Mouse (Mus musculus) embryonic facial prominence, embryonic 11.5 days (tissue): ENCODE results near the gene Dao. TPM values are rescaled to one million over a fixed set of nuclear protein-coding genes. Genes with fewer than 3 reads are reported as not detected.

ENCODE experiments used
- ATAC-seq: fragments of 200-750 bp; cut with Nextera tagmentation; replicated peaks from 2 replicates; pipeline ENCODE4 v1.8.0; 2017; ENCODE audit warnings: low read depth; ENCODE audit not compliant: insufficient number of reproducible peaks, low FRiP score, low TSS enrichment
- DNase-seq: peaks from one replicate; pipeline ENCODE4 v3.0.0-alpha.2; 2015; ENCODE audit warnings: low spot score
- H3K27ac ChIP-seq: fragments of 300-500 bp; sonication (generic); replicated peaks from 2 replicates; pipeline ENCODE4 v1.5.1; 2014; ENCODE audit warnings: mild to moderate bottlenecking, low read depth, low read length, control low read depth
- H3K27me3 ChIP-seq: fragments of 300-500 bp; sonication (generic); 2 replicates; pipeline ENCODE4 v1.6.1; 2014; ENCODE audit warnings: mild to moderate bottlenecking, low read length, moderate library complexity, mixed read lengths; ENCODE audit not compliant: control insufficient read depth, insufficient read depth
- H3K36me3 ChIP-seq: fragments of 300-500 bp; sonication (generic); replicated peaks from 2 replicates; pipeline ENCODE4 v1.6.1; 2014; ENCODE audit warnings: low read depth, mild to moderate bottlenecking, low read length, moderate library complexity, mixed read lengths; ENCODE audit not compliant: control insufficient read depth, insufficient read depth
- H3K4me1 ChIP-seq: fragments of 300-500 bp; sonication (generic); 2 replicates; pipeline ENCODE4 v1.6.1; 2014; ENCODE audit warnings: low read length, mixed read lengths; ENCODE audit not compliant: control insufficient read depth, insufficient read depth
- H3K4me2 ChIP-seq: fragments of 300-500 bp; sonication (generic); 2 replicates; pipeline ENCODE4 v1.6.1; 2014; ENCODE audit warnings: low read depth, mild to moderate bottlenecking, control low read depth, low read length, moderate library complexity
- H3K4me3 ChIP-seq: fragments of 300-500 bp; sonication (generic); 2 replicates; pipeline ENCODE4 v1.5.1; 2014; ENCODE audit warnings: low read depth, low read length, control low read depth
- H3K9ac ChIP-seq: fragments of 300-500 bp; sonication (generic); replicated peaks from 2 replicates; pipeline ENCODE4 v1.6.1; 2014; ENCODE audit warnings: mild to moderate bottlenecking, control low read depth, low read length
- H3K9me3 ChIP-seq: fragments of 300-500 bp; sonication (generic); replicated peaks from 2 replicates; pipeline ENCODE4 v1.6.1; 2016; ENCODE audit warnings: mild to moderate bottlenecking, low read length, inconsistent platforms, mixed read lengths; ENCODE audit not compliant: control insufficient read depth
- WGBS: fragments of 180-500 bp; shearing (Covaris S2); extraction: QIAGEN DNeasy Blood & Tissue Kit; methylation state at CpG from one replicate; pipeline ENCODE4 v1.1.7; 2014; 5-methylcytosine and 5-hydroxymethylcytosine counted together
- polyA plus RNA-seq: library from polyadenylated mRNA; unstranded; fragments of >200 nt; fragmentation: Nextera tagmentation; extraction: Ambion mirVana; gene quantifications from 2 replicates; pipeline ENCODE4 v1.2.1, GENCODE M21; 2014

The Dao gene
- polyA plus RNA-seq, 1 experiment from 2014 or later = not detected

GRCm38 (mm10) chr5:113993031-113993486 is 10.4 kb upstream of the Dao start:
- WGBS = under 1% methylated on average over 20 of the region's 22 CpGs
- H3K4me1 ChIP-seq = no peaks in the 10 kb centered on the region; the same call in 1 of the 2 replicates

GRCm38 (mm10) chr5:113993487-113994465 is 9.7 kb upstream of the Dao start, which contains the start of gene Ssh1:
Ssh1 (minus strand) TSS chr5:113993894.
- Histone ChIP-seq H3K9ac (peak within 1 kb of the TSS; percentile 86), H3K27me3 (no peaks in the 10 kb centered on the region), H3K36me3 (no peaks in the 10 kb centered on the region; the same call in none of the 2 replicates), H3K4me3 (peak within 1 kb of the TSS; percentile 78), H3K27ac (peak within 1 kb of the TSS; percentile 83), H3K4me2 (peak within 1 kb of the TSS; percentile 64), H3K9me3 (no peaks in the 10 kb centered on the region), H3K4me1 (no peaks in the 10 kb centered on the region; the same call in 1 of the 2 replicates)
- ATAC-seq (peak; percentile 84), DNase-seq (peak; percentile 93)
- under 1% methylated on average over 68 of the region's 83 CpGs for WGBS

More at GRCm38 (mm10) chr5:113993031-113993486, 10.4 kb upstream of the Dao start:
- peak; percentile 62 for DNase-seq
- Histone ChIP-seq H3K27ac (peak overlapping the region; percentile 83), H3K27me3 (no peaks in the 10 kb centered on the region), H3K36me3 (no peaks in the 10 kb centered on the region; the same call in none of the 2 replicates), H3K9ac (peak overlapping the region; percentile 86), H3K9me3 (no peaks in the 10 kb centered on the region), H3K4me3 (peak overlapping the region; percentile 78), H3K4me2 (peak overlapping the region; percentile 64)
- peak; percentile 90 for ATAC-seq

- WGBS = 55% methylated on average over 2 of the region's 2 CpGs
- H3K27ac ChIP-seq = no peak overlapping the region
- ATAC-seq = no peak
These were observed 7.0 kb upstream of the Dao start for GRCm38 (mm10) chr5:113996458-113996857.

GRCm38 (mm10) chr5:113999382-113999781 is 4.1 kb upstream of the Dao start:
- DNase-seq (no peak), ATAC-seq (no peak)
- Histone ChIP-seq H3K4me3 (no peak overlapping the region), H3K27ac (no peak overlapping the region), H3K9me3 (no peaks in the 10 kb centered on the region), H3K36me3 (no peaks in the 10 kb centered on the region), H3K9ac (no peak overlapping the region), H3K4me2 (no peak overlapping the region), H3K4me1 (no peaks in the 10 kb centered on the region), H3K27me3 (no peaks in the 10 kb centered on the region)
- WGBS = 59% methylated on average over 5 of the region's 5 CpGs

More at GRCm38 (mm10) chr5:113996458-113996857, 7.0 kb upstream of the Dao start:
- Histone ChIP-seq H3K9me3 (no peaks in the 10 kb centered on the region), H3K4me1 (no peaks in the 10 kb centered on the region; the same call in 1 of the 2 replicates), H3K9ac (no peak overlapping the region), H3K36me3 (no peaks in the 10 kb centered on the region), H3K4me3 (no peak overlapping the region), H3K27me3 (no peaks in the 10 kb centered on the region), H3K4me2 (no peak overlapping the region)
- no peak for DNase-seq

- Histone ChIP-seq H3K4me1 (no peaks in the 10 kb centered on the region), H3K36me3 (no peaks in the 10 kb centered on the region), H3K27me3 (no peaks in the 10 kb centered on the region), H3K27ac (no peak overlapping the region), H3K9ac (no peak overlapping the region), H3K9me3 (no peaks in the 10 kb centered on the region), H3K4me3 (no peak overlapping the region), H3K4me2 (no peak overlapping the region)
- DNase-seq (no peak), ATAC-seq (no peak)
- 85% methylated on average over 11 of the region's 11 CpGs for WGBS
These were observed 1.1 kb downstream of the Dao start for GRCm38 (mm10) chr5:114004573-114004972.

GRCm38 (mm10) chr5:114005100-114005499 is 1.6 kb downstream of the Dao start:
- no peak overlapping the region for H3K4me2 ChIP-seq
- H3K4me1 ChIP-seq = no peaks in the 10 kb centered on the region
- 88% methylated on average over 5 of the region's 5 CpGs for WGBS
- no peak overlapping the region for H3K9ac ChIP-seq
- H3K9me3 ChIP-seq = no peaks in the 10 kb centered on the region
- ATAC-seq = no peak
- H3K4me3 ChIP-seq = no peak overlapping the region
- no peak overlapping the region for H3K27ac ChIP-seq
- no peaks in the 10 kb centered on the region for H3K27me3 ChIP-seq
- no peaks in the 10 kb centered on the region for H3K36me3 ChIP-seq
- no peak for DNase-seq

- H3K27me3 ChIP-seq = no peaks in the 10 kb centered on the region
- no peaks in the 10 kb centered on the region for H3K36me3 ChIP-seq
- DNase-seq = no peak
- no peak overlapping the region for H3K4me2 ChIP-seq
- ATAC-seq = no peak
- WGBS = 77% methylated on average over 4 of the region's 4 CpGs
- H3K4me1 ChIP-seq = no peaks in the 10 kb centered on the region
- H3K9me3 ChIP-seq = no peaks in the 10 kb centered on the region
- H3K9ac ChIP-seq = no peak overlapping the region
- no peak overlapping the region for H3K4me3 ChIP-seq
- no peak overlapping the region for H3K27ac ChIP-seq
These were observed 3.5 kb downstream of the Dao start for GRCm38 (mm10) chr5:114006974-114007373.
